Mouse (Mus musculus): Measurements from ENCODE around the gene Tbc1d15. TPM values are rescaled to one million over a fixed set of nuclear protein-coding genes. Genes with fewer than 3 reads are reported as not detected.

Tbc1d15 gene
- polyA plus RNA-seq (2012; rRNA removed): 26.6 and 27.9 TPM in 2 replicates

GRCm38 (mm10) chr10:115251088-115251934, at the start of gene Tbc1d15:
Gene Tbc1d15, minus strand, starts transcription at chr10:115251467.

GRCm38 (mm10) chr10:115184697-115185096, 66.6 kb downstream of the Tbc1d15 start, which contains the start of gene Tph2:
Gene Tph2, minus strand, starts transcription at chr10:115185022.

Other genes with a start within 250 kb of the Tbc1d15 start
- gene Tph2, start 66.4 kb downstream of the Tbc1d15 start, polyA plus RNA-seq (2012; rRNA removed): 1.2 and 2.5 TPM in 2 replicates
- 28.8 and 30.1 TPM in 2 replicates for gene Rab21, start 64.1 kb upstream of the Tbc1d15 start, polyA plus RNA-seq (2012; rRNA removed)
- 26.0 and 26.3 TPM in 2 replicates for gene Tmem19, start 111.0 kb upstream of the Tbc1d15 start, polyA plus RNA-seq (2012; rRNA removed)
- 14.6 and 18.1 TPM in 2 replicates for gene Thap2, start 133.0 kb upstream of the Tbc1d15 start, polyA plus RNA-seq (2012; rRNA removed)
- gene Zfc3h1, start 133.5 kb upstream of the Tbc1d15 start, polyA plus RNA-seq (2012; rRNA removed): 129 and 132 TPM in 2 replicates

Data from central nervous system, embryonic 14 days (tissue).